Mouse (Mus musculus): ENCODE measurements around the gene Gnl3. TPM values are rescaled to one million over a fixed set of nuclear protein-coding genes. Genes with fewer than 3 reads are reported as not detected.
A peak's percentile ranks its signal among the peaks of the same experiment; 100 is the strongest.

The Gnl3 gene
- total RNA-seq (2022): 10 to 100 TPM; 25.7 to 35.9 (median 30.8) TPM

- peak; percentile 95 to 97 for DNase-seq (ENCODE audit: low spot score in 2 of 2)
These were observed at the start of gene Gnl3, which contains the start of gene Pbrm1 for GRCm38 (mm10) chr14:31018860-31019291. Gene Gnl3, minus strand, starts transcription at chr14:31019152. Gene Pbrm1, plus strand, starts transcription at chr14:31019138.

DNA sequence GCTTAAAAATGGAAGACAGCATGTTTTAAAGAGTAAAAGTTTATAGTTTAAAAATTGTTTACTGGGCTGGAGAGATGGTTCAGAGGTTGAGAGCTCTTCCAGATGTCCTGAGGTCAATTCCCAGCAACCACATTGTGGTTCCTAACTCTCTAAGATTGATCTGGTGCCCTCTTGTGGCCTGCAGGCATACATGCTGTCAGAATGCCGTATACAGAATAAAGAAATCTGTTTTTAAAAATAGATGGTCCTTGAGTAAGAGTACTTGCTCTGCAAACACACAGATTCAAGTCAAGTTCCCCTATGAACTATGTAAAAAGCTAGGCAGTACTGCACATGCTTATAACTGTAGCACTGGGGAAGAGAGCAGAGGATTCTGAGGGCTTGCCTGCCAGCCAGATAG is 43.3 kb upstream of the Gnl3 start:
- no peak for DNase-seq (ENCODE audit: low spot score in 2 of 2)

DNA sequence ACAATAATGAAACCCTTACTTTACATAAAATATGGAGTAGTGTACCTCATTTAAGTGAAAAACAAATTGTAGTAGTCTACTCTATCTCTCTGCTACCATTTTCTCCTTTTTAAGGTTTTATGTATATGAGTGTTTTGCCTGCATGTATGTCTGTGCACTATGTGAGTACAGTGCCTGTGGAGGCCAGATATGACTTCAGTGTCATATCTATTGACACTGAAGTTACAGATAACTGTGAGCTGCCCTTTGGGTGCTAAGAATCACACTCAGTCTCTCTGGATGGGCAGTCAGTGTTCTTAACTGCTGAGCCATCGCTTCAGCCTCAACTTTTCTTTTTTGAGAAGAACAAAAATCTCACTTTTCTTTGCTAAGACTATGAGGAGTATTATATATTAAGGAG is 26.9 kb upstream of the Gnl3 start:
- DNase-seq (ENCODE audit: low spot score in 2 of 2): no peak

DNA sequence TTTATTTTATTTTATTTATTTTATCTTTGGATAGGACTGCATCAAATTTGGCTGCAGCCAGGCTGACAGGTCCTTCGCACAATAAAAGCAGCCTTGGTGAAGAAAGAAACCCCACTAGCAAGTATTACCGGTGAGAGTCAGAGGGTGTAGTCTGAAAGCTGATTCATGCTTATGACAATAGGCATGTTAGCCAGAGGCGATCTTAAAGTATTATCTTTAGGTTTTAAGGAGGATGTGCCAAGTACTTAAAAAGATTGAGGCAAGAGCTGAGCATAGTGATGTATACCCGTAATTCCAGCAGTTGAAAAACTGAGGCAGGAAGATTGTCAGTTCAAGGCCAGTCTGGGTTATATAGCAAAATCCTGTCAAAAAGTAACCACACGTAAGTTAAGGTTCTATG is 26.3 kb upstream of the Gnl3 start:
- no peak for DNase-seq (ENCODE audit: low spot score in 2 of 2)

- DNase-seq (ENCODE audit: low spot score in 2 of 2): no peak
These were observed 6.8 kb upstream of the Gnl3 start for GRCm38 (mm10) chr14:31025785-31026184.

- no peak for DNase-seq (ENCODE audit: low spot score in 2 of 2)
These were observed 3.6 kb upstream of the Gnl3 start for GRCm38 (mm10) chr14:31022579-31022978.

- peak in 1 of 2 experiments; percentile 72 for DNase-seq (ENCODE audit: low spot score in 2 of 2)
These were observed 616 bp upstream of the Gnl3 start for GRCm38 (mm10) chr14:31019331-31020205.

DNA sequence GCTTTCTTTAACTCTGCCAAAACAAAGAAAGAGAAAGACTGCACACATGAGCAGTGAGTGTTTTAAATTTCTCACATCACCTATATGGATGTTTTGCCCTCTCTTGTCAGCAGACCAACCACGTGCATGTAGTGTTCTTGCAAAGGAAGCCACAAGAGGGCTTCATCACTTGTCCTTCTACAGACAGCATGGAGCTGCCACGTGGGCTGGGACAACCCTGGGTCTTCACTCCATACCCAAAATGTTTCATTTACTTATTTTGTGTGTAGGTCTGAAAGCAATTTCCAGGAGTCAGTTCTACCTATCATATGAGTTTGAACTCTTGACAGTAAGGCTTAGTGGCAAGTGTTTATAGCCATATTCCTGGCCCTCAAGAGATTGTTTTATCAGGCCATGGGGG is 1.1 kb downstream of the Gnl3 start:
- DNase-seq (ENCODE audit: low spot score in 2 of 2): no peak

- no peak for DNase-seq (ENCODE audit: low spot score in 2 of 2)
These were observed 2.9 kb downstream of the Gnl3 start for GRCm38 (mm10) chr14:31016063-31016462.

- no peak for DNase-seq (ENCODE audit: low spot score in 2 of 2)
These were observed 5.0 kb downstream of the Gnl3 start for GRCm38 (mm10) chr14:31013928-31014327.

DNA sequence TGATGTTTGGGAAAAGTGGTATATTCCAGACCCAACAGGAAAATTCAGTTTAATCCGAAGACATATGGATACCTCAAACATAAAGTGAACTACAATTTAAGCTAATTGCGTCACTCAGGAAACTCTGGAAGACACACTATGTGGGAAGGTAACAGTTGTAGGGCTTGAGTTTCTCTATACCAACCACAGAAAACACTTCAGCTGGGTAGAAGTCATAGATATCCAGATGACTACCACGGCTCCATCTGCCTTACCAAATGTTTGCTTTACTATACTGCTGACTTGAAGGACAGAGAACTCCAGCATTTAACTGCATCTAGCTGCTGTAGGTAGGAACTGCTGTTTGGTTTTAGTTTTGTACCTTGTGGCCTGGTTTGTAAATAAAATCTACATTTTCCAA is 7.4 kb downstream of the Gnl3 start:
- DNase-seq (ENCODE audit: low spot score in 2 of 2): no peak

DNA sequence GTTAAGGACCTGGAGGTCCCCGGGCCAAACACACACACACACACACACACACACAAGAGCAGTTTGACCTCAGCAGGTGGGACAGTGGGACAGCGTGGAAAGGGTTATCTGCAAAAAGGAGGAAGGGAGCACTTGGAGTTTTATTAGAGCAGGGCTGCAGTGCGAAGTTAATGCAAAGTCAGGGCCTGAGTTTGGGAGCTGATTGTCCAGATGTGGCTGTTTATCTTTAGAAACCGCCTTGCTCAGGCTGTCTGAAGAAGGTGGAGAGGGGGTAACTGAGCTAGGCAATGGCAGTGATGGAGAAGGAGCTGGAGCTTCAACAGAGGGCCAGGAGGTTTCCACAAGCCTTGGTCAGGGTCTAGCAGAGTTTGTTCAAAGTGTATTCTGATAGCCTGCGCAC is 12.2 kb downstream of the Gnl3 start:
- DNase-seq (ENCODE audit: low spot score in 2 of 2): no peak

- no peak for DNase-seq (ENCODE audit: low spot score in 2 of 2)
These were observed 14.4 kb downstream of the Gnl3 start for GRCm38 (mm10) chr14:31004527-31004926.

DNA sequence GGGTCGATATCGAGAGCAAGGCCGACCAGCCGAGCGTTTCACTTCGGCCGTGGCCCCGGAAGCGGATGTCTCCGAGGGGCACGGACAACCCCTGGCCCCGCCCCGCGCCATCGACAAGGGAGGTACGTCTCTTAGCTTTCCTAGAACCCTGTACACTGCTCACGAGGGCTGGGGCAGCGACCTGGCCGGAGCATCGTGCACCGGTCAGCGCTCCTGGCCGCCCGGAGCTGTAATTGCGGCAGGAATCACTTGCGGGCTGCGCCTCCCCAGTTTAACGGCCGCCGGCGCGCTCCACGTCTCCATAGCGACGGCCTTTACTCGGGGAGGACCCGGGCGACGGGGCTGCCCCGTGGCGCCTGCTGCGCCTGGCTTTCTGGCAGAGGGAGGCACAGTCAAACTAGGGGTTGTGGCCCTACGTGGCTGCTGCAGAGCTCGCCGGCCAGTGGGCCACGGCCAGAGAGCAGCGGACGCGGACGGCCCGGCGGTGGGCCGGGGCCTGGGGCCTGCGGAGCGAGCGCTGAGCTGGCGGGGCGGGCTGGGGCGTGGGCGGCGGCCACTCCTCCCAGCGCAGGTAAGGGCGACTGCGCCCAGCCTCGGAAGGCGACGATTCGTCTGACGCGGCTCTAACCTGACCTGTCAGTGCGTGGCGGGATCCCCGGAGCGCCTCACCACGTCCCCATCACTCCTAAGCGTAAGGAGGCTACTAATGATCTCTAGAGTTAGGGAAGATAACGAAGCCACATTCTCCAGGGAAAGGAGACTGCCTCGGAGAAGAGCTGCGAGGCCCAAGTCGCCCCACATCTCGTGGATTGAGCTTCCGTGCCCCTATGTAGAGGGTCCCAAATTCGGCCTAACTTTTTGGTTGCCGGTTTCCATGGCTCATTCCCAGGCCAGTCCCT is 17.4 kb downstream of the Gnl3 start, which contains the start of the genes Glt8d1 and Spcs1:
Gene Glt8d1 (plus strand): TSS at position 94 of the 899 bp plus-strand sequence.
Gene Spcs1 (minus strand): TSS at position 366 of the 899 bp plus-strand sequence.
- peak; percentile 70 to 74 for DNase-seq (ENCODE audit: low spot score in 2 of 2)

DNA sequence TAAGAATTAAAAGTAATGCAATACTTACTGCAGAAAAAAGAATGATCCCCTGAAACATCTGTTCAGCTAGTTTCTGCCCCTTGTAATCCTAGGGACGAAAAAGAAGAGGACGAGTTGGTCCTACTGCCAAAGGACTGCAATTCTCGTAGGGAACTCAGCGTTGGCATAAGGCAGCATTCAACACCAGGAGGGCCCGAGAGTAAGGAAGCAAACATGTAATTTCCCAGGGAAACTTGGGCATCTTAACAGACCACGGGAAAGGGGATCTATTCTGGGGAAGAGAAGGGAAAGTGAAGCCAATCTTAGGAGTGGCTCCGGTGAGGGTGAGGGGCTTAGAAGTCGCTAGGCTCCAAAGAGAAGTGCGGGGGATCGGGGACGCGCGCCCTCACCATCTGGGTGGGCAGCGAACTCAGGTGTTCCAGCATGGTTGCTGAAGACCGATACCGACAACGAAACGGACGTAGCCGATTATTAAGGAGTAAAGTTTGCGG is 18.1 kb downstream of the Gnl3 start:
- DNase-seq (ENCODE audit: low spot score in 2 of 2): no peak

DNA sequence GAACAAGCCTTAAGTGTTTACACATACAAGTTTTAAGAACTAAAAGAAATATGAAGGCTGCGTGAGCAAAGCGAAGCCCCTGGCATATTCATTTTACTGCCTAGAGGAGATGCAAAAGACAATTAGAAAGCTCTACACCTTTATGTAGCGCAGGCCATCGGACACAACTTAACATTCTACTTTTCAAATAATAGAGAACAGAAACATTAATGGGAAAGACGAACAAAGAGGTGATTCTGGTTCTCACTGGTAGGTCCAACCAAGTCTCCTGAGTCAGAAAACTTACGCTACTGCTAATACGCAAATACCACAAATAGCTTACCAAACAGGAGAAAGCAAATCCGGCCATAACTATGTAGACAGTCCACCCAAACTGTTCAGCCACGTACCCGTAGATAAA is 18.6 kb downstream of the Gnl3 start:
- no peak for DNase-seq (ENCODE audit: low spot score in 2 of 2)

DNA sequence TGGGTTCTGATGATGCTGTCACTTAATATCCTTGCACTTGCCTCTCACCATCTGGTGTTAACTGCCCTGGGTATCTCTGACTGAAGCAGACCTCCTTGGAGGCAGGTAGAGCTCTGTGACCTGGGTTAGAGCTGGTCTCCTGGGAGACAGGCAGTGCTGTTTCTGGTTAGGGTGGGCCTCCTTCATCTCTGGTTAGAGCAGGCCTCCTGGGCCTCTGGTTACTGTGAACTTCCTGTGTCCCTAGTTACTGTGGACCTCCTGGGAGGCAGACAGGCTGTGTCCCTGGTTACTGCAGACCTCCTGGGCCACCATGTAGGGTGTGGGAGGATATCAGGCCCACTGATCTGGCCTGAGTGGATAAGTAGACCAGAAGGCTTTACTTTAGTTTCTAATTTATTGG is 22.5 kb downstream of the Gnl3 start:
- DNase-seq (ENCODE audit: low spot score in 2 of 2): no peak

DNA sequence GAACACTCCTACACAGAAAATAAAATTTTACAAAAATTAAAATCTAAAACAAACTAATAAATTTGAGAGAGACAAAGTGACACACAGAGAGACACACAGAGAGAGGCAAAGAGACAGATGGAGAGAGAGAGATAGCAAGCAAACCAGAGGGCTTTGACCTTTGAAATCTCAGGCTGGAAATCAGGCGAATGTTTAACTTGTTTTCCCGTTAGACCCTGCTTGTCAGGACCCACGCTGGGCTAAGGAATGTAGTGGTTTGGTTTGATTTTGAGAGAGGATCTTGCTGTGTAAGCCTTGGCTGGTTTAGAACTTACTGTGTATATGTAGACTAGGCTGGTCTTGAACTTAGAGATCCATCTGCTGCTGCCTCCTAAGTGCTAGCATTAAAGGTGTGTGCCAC is 42.7 kb downstream of the Gnl3 start:
- no peak for DNase-seq (ENCODE audit: low spot score in 2 of 2)

DNA sequence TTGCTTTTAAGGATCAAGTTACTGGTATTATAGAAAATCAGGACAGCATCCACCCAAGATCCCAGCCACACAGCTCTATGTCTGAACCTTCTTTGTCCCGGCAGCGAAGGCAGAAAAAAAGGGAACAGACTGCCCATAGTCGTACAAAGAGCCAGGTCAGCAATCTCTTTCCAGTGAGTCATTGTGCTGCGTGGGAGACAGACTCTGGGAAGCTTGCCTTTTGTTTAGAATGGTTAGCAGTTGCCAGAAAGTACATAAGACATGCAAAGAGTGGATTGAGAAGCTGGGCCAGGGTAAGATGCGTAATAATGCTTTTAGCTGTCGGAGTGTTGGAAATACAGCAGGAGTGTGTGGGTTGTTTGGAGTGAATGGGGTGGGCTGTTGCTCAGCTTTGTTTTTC is 44.7 kb downstream of the Gnl3 start:
- no peak for DNase-seq (ENCODE audit: low spot score in 2 of 2)

Measured in gastrocnemius, adult 8-10 months (tissue).